Mouse (Mus musculus) hindbrain, embryonic 11.5 days (tissue): ENCODE data around the gene Myh3. TPM values are rescaled to one million over a fixed set of nuclear protein-coding genes. Genes with fewer than 3 reads are reported as not detected.

ENCODE experiments used
- ATAC-seq: fragments of 200-750 bp; cut with Nextera tagmentation; 2 replicates; pipeline ENCODE4 v1.8.0; 2017; ENCODE audit warnings: mild to moderate bottlenecking, moderate TSS enrichment, moderate library complexity; ENCODE audit not compliant: low FRiP score
- DNase-seq: peaks from one replicate; pipeline ENCODE4 v3.0.0-alpha.2; 2015; ENCODE audit warnings: low spot score
- H3K27ac ChIP-seq: fragments of 300-500 bp; sonication (generic); 2 replicates; pipeline ENCODE4 v1.5.1; 2014; ENCODE audit warnings: mild to moderate bottlenecking, low read depth, low read length
- H3K27me3 ChIP-seq: fragments of 300-500 bp; sonication (generic); 2 replicates; pipeline ENCODE4 v1.6.1; 2014; ENCODE audit warnings: mild to moderate bottlenecking, low read length, moderate library complexity, mixed read lengths; ENCODE audit not compliant: control insufficient read depth, insufficient read depth
- H3K36me3 ChIP-seq: fragments of 300-500 bp; sonication (generic); 2 replicates; pipeline ENCODE4 v1.6.1; 2014; ENCODE audit warnings: mild to moderate bottlenecking, low read length, moderate library complexity, mixed read lengths; ENCODE audit not compliant: control insufficient read depth, insufficient read depth
- H3K4me1 ChIP-seq: fragments of 300-500 bp; sonication (generic); replicated peaks from 2 replicates; pipeline ENCODE4 v1.6.1; 2014; ENCODE audit warnings: low read length, mixed read lengths; ENCODE audit not compliant: control insufficient read depth, insufficient read depth
- H3K4me2 ChIP-seq: fragments of 300-500 bp; sonication (generic); replicated peaks from 2 replicates; pipeline ENCODE4 v1.6.1; 2014; ENCODE audit warnings: mild to moderate bottlenecking, low read depth, low read length
- H3K4me3 ChIP-seq: fragments of 300-500 bp; sonication (generic); 2 replicates; pipeline ENCODE4 v1.5.1; 2014; ENCODE audit warnings: low read depth, low read length
- H3K9ac ChIP-seq: fragments of 300-500 bp; sonication (generic); 2 replicates; pipeline ENCODE4 v1.6.1; 2014; ENCODE audit warnings: low read depth, low read length
- H3K9me3 ChIP-seq: fragments of 300-500 bp; sonication (generic); 2 replicates; pipeline ENCODE4 v1.6.1; 2016; ENCODE audit warnings: low read length; ENCODE audit not compliant: control insufficient read depth
- WGBS: fragments of 180-500 bp; shearing (Covaris S2); extraction: QIAGEN DNeasy Blood & Tissue Kit; methylation state at CpG from one replicate; pipeline ENCODE4 v1.1.7; 2014; 5-methylcytosine and 5-hydroxymethylcytosine counted together
- polyA plus RNA-seq: library from polyadenylated mRNA; unstranded; fragments of >200 nt; fragmentation: Nextera tagmentation; extraction: Ambion mirVana; gene quantifications from 2 replicates; pipeline ENCODE4 v1.2.1, GENCODE M21; 2014

Gene Myh3
- polyA plus RNA-seq, 1 experiment from 2014 or later: 2.3 TPM

GRCm38 (mm10) chr11:67145482-67146408 is 67.6 kb downstream of the Myh3 start:
- Histone ChIP-seq H3K27me3 (no peaks in the 10 kb centered on the region), H3K4me2 (no peak overlapping the region), H3K27ac (no peak overlapping the region), H3K4me1 (no peaks in the 10 kb centered on the region), H3K4me3 (no peak overlapping the region), H3K36me3 (no peaks in the 10 kb centered on the region), H3K9ac (no peak overlapping the region), H3K9me3 (no peaks in the 10 kb centered on the region)
- 86% methylated on average over 5 of the region's 5 CpGs for WGBS
- DNase-seq (no peak), ATAC-seq (no peak)

- no peak overlapping the region for H3K27ac ChIP-seq
- no peaks in the 10 kb centered on the region for H3K36me3 ChIP-seq
- H3K27me3 ChIP-seq: no peaks in the 10 kb centered on the region
- no peak overlapping the region for H3K4me3 ChIP-seq
- 90% methylated on average over 4 of the region's 4 CpGs for WGBS
- H3K4me1 ChIP-seq: no peaks in the 10 kb centered on the region
- H3K4me2 ChIP-seq: no peak overlapping the region
- no peaks in the 10 kb centered on the region for H3K9me3 ChIP-seq
- no peak for DNase-seq
- no peak overlapping the region for H3K9ac ChIP-seq
- ATAC-seq: no peak
Observed at GRCm38 (mm10) chr11:67146409-67147282, 68.5 kb downstream of the Myh3 start.

GRCm38 (mm10) chr11:67147283-67147921 is 69.3 kb downstream of the Myh3 start:
- Histone ChIP-seq H3K4me3 (no peak overlapping the region), H3K36me3 (no peaks in the 10 kb centered on the region), H3K4me2 (no peak overlapping the region), H3K27me3 (no peaks in the 10 kb centered on the region), H3K9ac (no peak overlapping the region), H3K9me3 (no peaks in the 10 kb centered on the region), H3K4me1 (no peaks in the 10 kb centered on the region), H3K27ac (no peak overlapping the region)
- DNase-seq (no peak), ATAC-seq (no peak)
- WGBS: 92% methylated on average over 12 of the region's 12 CpGs

GRCm38 (mm10) chr11:67148286-67149012 is 70.3 kb downstream of the Myh3 start:
- H3K36me3 ChIP-seq: no peaks in the 10 kb centered on the region
- WGBS: 88% methylated on average over 4 of the region's 4 CpGs
- no peak overlapping the region for H3K4me3 ChIP-seq
- H3K27me3 ChIP-seq: no peaks in the 10 kb centered on the region
- no peak overlapping the region for H3K4me2 ChIP-seq
- DNase-seq (no peak), ATAC-seq (no peak)
- H3K27ac ChIP-seq: no peak overlapping the region
- H3K9ac ChIP-seq: no peak overlapping the region
- no peaks in the 10 kb centered on the region for H3K9me3 ChIP-seq
- H3K4me1 ChIP-seq: no peaks in the 10 kb centered on the region

GRCm38 (mm10) chr11:67150237-67150636 is 72.1 kb downstream of the Myh3 start:
- H3K4me2 ChIP-seq: no peak overlapping the region
- WGBS: 95% methylated on average over 2 of the region's 2 CpGs
- DNase-seq (no peak), ATAC-seq (no peak)
- no peak overlapping the region for H3K4me3 ChIP-seq
- H3K4me1 ChIP-seq: no peaks in the 10 kb centered on the region
- no peaks in the 10 kb centered on the region for H3K36me3 ChIP-seq
- H3K27ac ChIP-seq: no peak overlapping the region
- no peaks in the 10 kb centered on the region for H3K9me3 ChIP-seq
- H3K9ac ChIP-seq: no peak overlapping the region
- H3K27me3 ChIP-seq: no peaks in the 10 kb centered on the region

GRCm38 (mm10) chr11:67151159-67151558 is 73.1 kb downstream of the Myh3 start:
- Histone ChIP-seq H3K9ac (no peak overlapping the region), H3K27me3 (no peaks in the 10 kb centered on the region), H3K9me3 (no peaks in the 10 kb centered on the region), H3K4me1 (no peaks in the 10 kb centered on the region), H3K27ac (no peak overlapping the region), H3K4me3 (no peak overlapping the region), H3K4me2 (no peak overlapping the region), H3K36me3 (no peaks in the 10 kb centered on the region)
- DNase-seq (no peak), ATAC-seq (no peak)
- WGBS: 79% methylated on average over 3 of the region's 3 CpGs

Other genes with a start within 250 kb of the Myh3 start
- gene Pirt, start 166.3 kb upstream of the Myh3 start, polyA plus RNA-seq: 1.3 and 3.3 TPM in 2 replicates
- gene Tmem238l, start 121.7 kb upstream of the Myh3 start, polyA plus RNA-seq: not detected in 2 replicates
- 1.4 and 1.5 TPM in 2 replicates for gene Tmem220, start 53.1 kb upstream of the Myh3 start, polyA plus RNA-seq
- 38.7 and 39.0 TPM in 2 replicates for gene Adprm, start 25.7 kb upstream of the Myh3 start, polyA plus RNA-seq
- gene Sco1, start 25.6 kb upstream of the Myh3 start, polyA plus RNA-seq: 16.1 and 20.0 TPM in 2 replicates
- 0.03 TPM in 1 of 2 replicates, not detected in the other for gene Myh2, start 92.7 kb downstream of the Myh3 start, polyA plus RNA-seq
- 0.03 and 0.04 TPM in 2 replicates for gene Myh1, start 121.8 kb downstream of the Myh3 start, polyA plus RNA-seq
- gene Myh4, start 159.7 kb downstream of the Myh3 start, polyA plus RNA-seq: 0.06 TPM in 1 of 2 replicates, not detected in the other
- gene Myh8, start 198.8 kb downstream of the Myh3 start, polyA plus RNA-seq: 0.39 and 0.57 TPM in 2 replicates
- gene Myh13, start 243.4 kb downstream of the Myh3 start, polyA plus RNA-seq: not detected in 2 replicates